Mouse (Mus musculus): ENCODE measurements around the gene Ehbp1.

Gene Ehbp1

DNA sequence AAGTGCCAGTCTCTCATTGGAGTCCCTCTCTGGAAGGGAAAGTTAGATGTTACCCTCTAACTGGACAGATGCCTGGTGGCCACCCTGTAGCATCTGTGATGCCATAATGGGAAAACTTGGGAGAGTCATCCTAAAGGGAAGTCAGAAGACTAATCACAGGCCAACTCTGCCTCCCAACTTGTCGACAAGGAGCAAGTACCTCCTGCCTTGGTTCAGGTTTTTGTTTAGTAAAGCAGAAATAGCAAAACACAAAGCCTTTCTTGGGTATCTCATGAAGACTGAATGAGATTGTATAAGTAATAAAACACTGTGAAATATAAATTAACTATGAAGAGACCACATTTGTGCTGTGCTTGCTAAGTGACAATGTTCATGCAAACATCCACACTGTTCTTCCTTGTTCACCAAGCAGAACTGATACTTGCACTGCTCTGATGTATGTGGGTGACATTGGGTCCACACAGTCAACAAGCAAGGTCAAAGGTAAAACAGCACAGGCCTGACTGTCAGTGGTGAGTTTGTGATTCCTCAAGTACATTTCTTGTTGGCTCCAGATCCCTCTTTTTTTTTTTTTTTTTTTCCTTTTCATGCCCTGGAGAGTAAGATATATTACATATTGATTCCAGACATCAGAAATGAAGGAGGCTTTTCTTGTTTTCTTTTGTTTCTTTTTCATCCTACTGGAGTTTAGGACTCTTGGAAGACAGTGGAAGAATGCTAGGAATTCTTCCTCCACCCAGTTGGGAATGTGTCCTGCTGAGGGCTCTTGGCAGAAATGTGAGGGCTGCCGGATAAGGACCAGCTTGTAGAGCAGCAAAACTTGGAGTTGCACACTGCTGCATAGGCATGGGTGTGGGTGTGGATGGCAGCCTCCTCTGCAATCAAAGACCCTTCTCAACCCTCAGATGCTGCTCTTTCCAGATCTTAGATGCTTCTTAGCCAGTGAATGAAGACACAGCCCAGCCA, at the start of gene Ehbp1:
Gene Ehbp1 (minus strand): TSS at position 51 of the 966 bp plus-strand sequence.
- DNase-seq = no peak

DNA sequence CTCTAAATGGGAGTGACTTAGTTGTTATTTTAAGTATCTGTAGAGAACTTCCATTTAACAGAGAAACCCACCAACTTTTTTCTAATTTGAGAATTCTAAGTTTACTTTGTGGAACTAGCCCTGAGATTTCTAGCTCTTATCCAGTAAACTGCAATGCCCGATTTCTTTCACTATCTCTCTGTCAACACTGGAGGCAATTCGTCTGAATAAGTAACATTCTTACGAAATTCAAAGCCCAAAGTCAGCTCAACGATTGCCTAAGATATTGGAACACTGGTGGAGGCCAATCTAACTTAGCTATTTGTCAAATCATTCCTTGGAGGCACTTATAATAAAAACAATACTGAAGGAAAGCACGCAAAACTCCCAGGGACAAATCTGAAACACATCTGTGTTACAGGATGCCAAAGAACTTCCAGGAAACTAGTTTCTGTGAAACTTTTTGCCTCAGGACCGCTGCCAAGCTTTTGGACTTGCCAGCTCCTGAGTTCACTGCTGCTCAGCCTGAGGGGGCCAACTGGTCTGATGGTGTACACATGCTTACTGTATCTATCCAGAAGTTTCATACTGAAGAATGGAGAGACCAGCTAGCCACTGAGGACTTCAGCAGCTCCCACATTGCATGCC, 45.5 kb upstream of the Ehbp1 start:
- peak in 1 of 2 experiments; percentile 30 for DNase-seq

- DNase-seq = no peak
Measured at GRCm38 (mm10) chr11:22383532-22383931, 41.4 kb upstream of the Ehbp1 start.

DNA sequence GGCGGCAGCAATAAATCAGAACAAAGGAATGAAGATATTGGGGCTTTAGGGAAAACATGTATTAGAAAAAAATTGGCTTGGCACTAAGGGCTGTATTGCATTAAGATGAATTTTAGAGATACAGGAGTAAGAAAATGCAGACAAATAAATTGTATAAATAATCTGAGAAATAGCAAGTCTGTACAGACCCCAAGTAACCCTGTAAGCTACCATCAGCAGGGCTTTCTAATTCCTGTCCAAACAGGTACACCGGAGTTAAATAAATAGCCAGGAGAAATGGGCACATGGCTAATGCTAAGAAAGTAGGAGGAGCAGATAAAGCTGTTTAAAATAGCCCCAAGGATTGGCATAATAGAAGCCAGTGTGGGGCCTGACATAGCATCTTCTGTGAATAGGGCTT, 32.7 kb upstream of the Ehbp1 start:
- DNase-seq = no peak

DNA sequence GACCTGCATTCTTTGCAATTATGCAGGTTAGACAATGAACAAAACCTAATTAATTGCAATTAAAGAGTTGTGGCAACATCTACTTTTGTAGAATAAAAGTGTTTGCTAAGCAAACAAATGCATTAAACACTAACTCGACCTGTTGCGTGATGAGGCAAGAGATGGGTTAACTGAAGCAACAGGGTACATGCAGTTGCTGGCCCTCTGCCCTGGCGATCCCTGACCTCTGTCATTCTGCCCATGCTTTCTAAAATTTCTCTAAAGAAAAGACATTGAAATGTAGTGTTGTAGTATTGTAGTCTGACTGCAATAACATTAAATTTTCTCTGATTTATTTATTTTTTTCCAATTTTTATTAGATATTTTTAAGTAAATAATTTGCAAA, 31.2 kb upstream of the Ehbp1 start:
- DNase-seq = peak; percentile 18 to 24

- DNase-seq = no peak
Measured at GRCm38 (mm10) chr11:22372609-22373289, 30.7 kb upstream of the Ehbp1 start.

- no peak for DNase-seq
Measured at GRCm38 (mm10) chr11:22369841-22370240, 27.7 kb upstream of the Ehbp1 start.

- no peak for DNase-seq
Measured at GRCm38 (mm10) chr11:22368621-22369020, 26.5 kb upstream of the Ehbp1 start.

- DNase-seq = no peak
Measured at GRCm38 (mm10) chr11:22366486-22366885, 24.4 kb upstream of the Ehbp1 start.

- no peak for DNase-seq
Measured at GRCm38 (mm10) chr11:22353962-22354621, 12.0 kb upstream of the Ehbp1 start.

DNA sequence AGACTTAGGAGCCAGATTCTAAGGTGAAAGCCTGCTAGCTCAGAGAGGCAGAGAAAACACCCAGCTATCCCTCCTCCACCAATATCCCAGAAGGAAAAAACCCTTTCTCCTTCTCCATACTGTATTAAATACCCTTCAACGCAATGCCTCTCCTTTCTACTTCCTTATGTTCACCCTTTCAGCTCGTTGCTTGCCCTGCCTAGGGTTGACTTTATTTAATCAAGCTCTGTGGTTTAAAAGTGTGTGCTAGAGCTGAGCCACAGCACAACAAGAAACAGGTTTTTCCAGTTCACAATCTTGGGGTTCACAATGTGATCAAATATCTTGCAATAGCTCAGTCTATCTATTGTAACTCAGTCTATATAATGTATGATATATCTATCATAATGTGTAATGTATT, 7.9 kb upstream of the Ehbp1 start:
- DNase-seq = no peak

- DNase-seq = no peak
Measured at GRCm38 (mm10) chr11:22348536-22348910, 6.4 kb upstream of the Ehbp1 start.

- peak in 1 of 2 experiments; percentile 0 for DNase-seq
Measured at GRCm38 (mm10) chr11:22347651-22348535, 5.8 kb upstream of the Ehbp1 start.

DNA sequence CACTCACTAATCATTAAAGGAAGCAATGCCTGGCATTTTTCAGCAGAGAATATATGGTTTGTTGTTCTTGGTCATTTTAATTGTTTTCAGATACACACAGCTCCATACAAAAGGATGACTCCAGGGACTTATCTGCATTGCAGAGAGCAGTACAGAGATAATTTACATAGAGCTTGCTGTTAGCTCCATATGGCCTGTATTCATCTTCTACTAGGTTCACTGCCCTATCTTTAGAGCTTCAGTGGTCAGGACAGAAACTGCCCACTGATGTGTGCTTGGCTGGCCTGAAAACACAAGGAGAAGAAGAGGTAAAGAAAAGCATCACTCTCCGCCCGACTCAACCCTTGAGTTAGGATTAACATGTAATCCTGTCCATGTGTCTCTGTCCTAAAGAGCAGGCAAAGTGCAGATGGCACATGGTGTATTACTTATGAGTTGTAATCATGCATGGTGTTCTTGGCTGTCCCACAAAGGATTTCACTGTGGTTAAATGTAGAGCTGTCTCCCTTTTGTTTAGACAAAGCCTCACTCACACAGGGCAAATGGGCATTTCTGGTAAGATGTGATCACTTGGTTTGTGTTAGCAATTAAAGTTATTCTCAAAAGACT, 14.7 kb downstream of the Ehbp1 start:
- no peak for DNase-seq

- no peak for DNase-seq
Measured at GRCm38 (mm10) chr11:22317824-22318411, 24.2 kb downstream of the Ehbp1 start.

DNA sequence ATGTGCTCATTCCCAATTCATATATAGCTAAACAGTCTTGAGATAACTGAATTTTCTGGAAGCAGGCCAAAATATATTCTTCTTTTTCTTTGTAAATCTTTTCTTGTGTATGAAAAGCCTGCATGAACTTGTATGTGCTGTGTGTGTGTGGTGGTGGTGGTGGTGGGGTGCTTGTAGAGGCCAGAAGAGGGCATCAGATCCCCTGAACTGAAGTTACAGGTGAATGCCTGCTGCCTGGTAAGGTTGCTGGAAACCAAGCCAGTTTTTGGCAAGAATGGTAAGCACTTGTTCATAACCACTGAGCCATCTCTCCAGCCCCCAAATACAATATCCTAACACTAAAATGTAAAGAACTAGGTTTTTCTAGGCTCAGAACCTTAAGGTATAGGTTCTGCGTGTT, 26.3 kb downstream of the Ehbp1 start:
- peak; percentile 19 to 20 for DNase-seq

DNA sequence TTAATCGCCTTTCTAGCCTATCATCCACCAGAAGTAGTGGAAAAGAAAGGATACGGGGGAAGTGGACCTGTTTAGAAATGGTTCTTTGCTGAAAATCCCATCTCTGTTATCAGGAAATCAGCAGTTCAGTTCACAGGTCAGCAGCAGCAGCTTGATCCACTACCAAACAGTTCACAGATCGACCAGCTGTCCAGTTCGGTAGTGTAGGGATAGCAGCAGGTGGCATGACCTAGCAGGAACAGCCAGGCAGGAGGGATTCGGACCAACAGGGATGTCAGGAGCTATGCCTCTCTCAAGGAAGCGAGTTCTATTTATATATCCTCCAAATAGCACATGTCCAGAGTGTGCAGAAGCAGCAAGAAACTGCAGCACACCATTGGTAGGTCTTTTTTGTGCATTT, 40.9 kb downstream of the Ehbp1 start:
- DNase-seq = no peak

DNA sequence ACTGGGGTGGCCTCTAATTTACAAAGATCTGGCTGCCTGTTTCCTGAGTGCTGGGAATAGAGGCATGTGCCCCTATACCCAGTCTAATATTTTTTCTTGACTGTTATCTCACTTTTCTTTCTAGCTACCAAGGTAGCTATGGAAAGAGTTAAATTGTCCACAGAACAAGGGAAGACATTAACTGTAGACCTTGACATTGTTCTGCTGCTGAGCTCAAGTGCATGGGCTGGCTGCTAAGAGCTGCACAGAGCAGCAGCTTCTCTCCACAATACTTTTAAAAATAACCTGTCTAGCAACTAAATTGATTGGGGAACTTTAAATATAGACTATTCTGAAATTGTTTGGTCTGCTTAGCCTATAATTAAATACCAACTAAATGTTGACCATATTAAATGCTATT, 52.9 kb downstream of the Ehbp1 start:
- DNase-seq = no peak

DNA sequence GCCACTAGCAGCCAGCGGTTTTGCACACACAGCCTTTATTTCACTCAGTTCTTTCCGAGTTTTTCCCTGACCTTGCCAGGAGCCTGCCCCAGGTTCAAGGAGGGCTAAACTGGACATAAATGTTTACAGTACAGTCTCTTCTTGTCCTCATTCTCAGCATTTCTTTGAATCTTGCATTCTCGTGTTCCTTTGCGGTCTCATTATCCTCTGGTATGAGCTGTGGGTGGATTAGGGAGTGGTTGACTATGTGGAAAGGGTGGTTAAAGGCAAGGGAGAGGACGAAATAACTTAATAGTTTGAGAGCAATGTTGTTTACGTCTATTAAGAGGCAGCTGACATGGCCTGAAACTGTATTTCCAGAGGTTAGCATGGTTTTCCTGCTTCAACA, 54.6 kb downstream of the Ehbp1 start:
- DNase-seq = no peak

DNA sequence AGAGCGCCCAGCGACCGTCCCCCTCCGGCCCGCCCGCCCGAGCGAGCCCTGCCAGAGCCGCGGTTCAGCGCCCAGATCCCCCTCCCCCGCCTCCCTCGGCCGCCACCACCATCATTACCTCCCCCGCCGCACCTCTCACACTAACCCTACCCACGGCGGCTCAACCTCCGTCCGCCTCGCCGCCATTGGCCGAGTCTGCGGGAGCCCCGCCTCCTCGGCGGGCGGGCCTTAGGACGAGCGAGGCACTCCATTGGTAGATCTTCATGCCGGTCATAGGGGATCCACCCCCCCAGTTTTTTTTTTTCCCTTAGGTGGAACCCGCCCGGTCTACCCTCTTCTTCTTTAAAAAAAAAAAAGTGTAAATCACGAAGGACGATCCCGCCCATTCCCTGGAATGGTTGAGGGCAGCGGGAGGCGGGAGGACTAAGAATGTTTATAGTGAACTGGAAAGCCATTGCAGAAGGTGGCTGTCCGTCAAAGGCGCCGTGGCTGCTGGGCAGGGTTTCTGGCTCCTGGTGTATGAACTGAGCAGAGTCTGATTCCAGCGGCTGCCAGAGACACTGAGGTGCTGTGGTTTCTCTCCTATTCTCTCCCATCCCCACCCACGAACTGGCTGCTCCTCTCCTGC, 55.1 kb downstream of the Ehbp1 start:
- peak; percentile 95 to 98 for DNase-seq
